Mouse (Mus musculus): ENCODE results near the gene H1fnt.

The H1fnt gene

GRCm38 (mm10) chr15:98257193-98257592, at the start of gene H1fnt:
H1fnt (minus strand) TSS chr15:98257293.
- DNase-seq (ENCODE audit: low spot score), result no peak

- peak; percentile 52 for DNase-seq (ENCODE audit: low spot score)
Measured at GRCm38 (mm10) chr15:98295628-98296551, 38.8 kb upstream of the H1fnt start, which contains the start of gene Zfp641. Zfp641 (minus strand) TSS chr15:98296161.

- DNase-seq (ENCODE audit: low spot score), result no peak
Measured at GRCm38 (mm10) chr15:98293651-98294050, 36.6 kb upstream of the H1fnt start.

GRCm38 (mm10) chr15:98288566-98288965, 31.5 kb upstream of the H1fnt start:
- no peak for DNase-seq (ENCODE audit: low spot score)

GRCm38 (mm10) chr15:98286418-98286817, 29.3 kb upstream of the H1fnt start:
- DNase-seq (ENCODE audit: low spot score), result no peak

- DNase-seq (ENCODE audit: low spot score), result no peak
Measured at GRCm38 (mm10) chr15:98257776-98258175, 683 bp upstream of the H1fnt start.

GRCm38 (mm10) chr15:98256271-98256670, 822 bp downstream of the H1fnt start:
- no peak for DNase-seq (ENCODE audit: low spot score)

GRCm38 (mm10) chr15:98235442-98235841, 21.7 kb downstream of the H1fnt start:
- no peak for DNase-seq (ENCODE audit: low spot score)

- DNase-seq (ENCODE audit: low spot score), result no peak
Measured at GRCm38 (mm10) chr15:98234350-98234749, 22.7 kb downstream of the H1fnt start, which contains the start of gene Olfr286. Olfr286 (minus strand) TSS chr15:98234450.

- no peak for DNase-seq (ENCODE audit: low spot score)
Measured at GRCm38 (mm10) chr15:98226096-98226495, 31.0 kb downstream of the H1fnt start.

- no peak for DNase-seq (ENCODE audit: low spot score)
Measured at GRCm38 (mm10) chr15:98225610-98226009, 31.5 kb downstream of the H1fnt start.

- no peak for DNase-seq (ENCODE audit: low spot score)
Measured at GRCm38 (mm10) chr15:98222377-98222776, 34.7 kb downstream of the H1fnt start.

- DNase-seq (ENCODE audit: low spot score), result no peak
Measured at GRCm38 (mm10) chr15:98220877-98221276, 36.2 kb downstream of the H1fnt start, which contains the start of the genes Gm44579 and Olfr287. Gm44579 (minus strand) TSS chr15:98220977. Olfr287 (minus strand) TSS chr15:98221056.

GRCm38 (mm10) chr15:98214130-98214529, 43.0 kb downstream of the H1fnt start:
- no peak for DNase-seq (ENCODE audit: low spot score)

GRCm38 (mm10) chr15:98213336-98213870, 43.7 kb downstream of the H1fnt start:
- no peak for DNase-seq (ENCODE audit: low spot score)

GRCm38 (mm10) chr15:98209676-98210075, 47.4 kb downstream of the H1fnt start:
- DNase-seq (ENCODE audit: low spot score), result no peak
